Mouse (Mus musculus) liver, embryonic 14.5 days (tissue): ENCODE measurements at regions not wholly inside any gene's neighbourhood (a gene's known extent, or its start where the extent isn't known, plus 50 kb on each side); places are given as distances from the start of the nearest gene placed in this dataset.

ENCODE experiments used
- CTCF ChIP-seq: IDR thresholded peaks from 2 replicates; pipeline ENCODE4 v1.5.1; 2016; ENCODE audit warnings: antibody characterized with exemption, low read depth, control low read depth
- EP300 ChIP-seq: IDR thresholded peaks from 2 replicates; pipeline ENCODE4 v1.6.1; 2016; ENCODE audit warnings: antibody characterized with exemption, low read depth

DNA sequence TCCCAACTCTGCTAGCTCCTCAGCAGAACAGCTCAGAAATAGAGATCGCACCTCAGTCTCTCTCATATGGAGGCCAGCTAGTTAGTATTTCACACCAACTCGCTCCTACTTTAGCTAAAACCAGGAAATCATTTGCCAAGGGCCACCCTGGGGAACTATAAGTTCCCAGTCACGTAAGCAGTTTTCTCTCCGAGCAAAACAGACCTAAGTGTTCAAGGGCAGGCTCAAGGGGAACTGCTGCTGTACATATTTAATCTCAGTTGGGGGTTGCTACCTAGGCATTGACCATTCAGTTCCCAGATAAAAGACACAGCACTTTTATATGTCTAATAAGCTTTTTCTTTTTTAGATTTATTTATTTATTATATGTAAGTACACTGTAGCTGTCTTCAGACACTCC, 93.5 kb upstream of the Cpm start:
- no peak for TF ChIP-seq CTCF
- TF ChIP-seq EP300: no peak
